Mouse (Mus musculus): Measurements from ENCODE around the gene Lat.
A peak's percentile ranks its signal among the peaks of the same experiment; 100 is the strongest.
"Not testable (repeated sequence)": the region's sequence is repeated elsewhere in the genome, so short reads cannot be mapped to it uniquely, and the experiment has no call there.

Gene Lat

DNA sequence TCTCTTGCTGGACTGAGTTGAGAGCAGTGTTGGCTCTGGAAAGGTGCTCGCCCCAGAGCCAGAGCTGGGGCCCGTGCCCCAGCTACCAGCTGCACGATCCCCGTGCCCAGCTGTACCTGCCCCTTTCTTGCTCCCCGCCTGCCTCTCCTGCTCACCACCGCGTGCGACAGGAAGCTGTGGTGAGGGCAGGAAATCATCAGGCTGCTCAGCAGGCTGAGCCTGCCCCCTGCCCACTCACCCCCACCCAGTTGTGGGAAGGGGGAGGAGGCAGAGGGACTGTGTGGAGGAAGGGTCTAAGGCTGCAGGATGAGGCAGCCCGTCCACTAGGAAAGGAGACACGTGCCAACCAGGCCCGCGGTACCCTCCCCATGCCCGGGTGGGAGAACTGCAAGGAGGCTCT lies at the start of gene Lat:
Gene Lat (minus strand): TSS at position 178 of the 400 bp plus-strand sequence.
- no peak for DNase-seq (ENCODE audit: low read depth, low spot score)

DNA sequence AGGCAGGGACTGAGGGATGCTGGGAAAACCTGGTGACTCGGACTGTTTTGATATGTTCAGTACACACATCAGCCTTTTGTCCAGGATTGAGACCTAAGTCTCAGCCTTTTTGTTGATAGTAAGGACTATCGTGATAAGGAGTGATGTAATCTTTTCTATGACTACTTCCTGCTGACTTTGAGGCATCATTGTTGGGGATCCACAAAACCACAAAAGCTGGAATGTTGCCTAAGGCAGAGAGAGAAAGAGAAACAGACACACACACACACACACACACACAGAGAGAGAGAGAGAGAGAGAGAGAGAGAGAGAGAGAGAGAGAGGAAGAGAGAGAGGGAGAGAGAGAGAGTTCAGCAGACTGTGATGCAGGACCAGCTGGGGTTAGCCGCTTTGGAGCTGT lies 49.1 kb upstream of the Lat start:
- no peak for DNase-seq (ENCODE audit: low read depth, low spot score)

DNA sequence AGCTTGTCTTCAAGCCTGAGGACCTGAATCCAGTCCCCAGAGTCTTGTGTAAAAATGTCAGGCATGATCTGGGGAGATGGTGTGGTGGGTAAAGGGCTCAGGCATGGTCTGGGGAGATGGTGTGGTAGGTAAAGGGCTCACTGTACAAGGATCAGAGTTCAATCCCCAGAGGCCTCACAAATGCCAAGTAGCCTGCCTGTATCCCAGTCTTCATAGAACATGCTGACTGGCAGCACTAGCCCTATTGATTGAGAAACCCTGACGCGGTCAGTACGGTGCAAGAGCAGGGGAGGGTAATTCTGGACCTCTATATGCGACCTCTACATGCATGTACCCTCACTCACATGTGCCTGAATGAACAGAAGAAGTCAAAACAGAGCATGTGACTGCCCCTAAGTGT lies 48.2 kb upstream of the Lat start:
- no peak for DNase-seq (ENCODE audit: low read depth, low spot score)

DNA sequence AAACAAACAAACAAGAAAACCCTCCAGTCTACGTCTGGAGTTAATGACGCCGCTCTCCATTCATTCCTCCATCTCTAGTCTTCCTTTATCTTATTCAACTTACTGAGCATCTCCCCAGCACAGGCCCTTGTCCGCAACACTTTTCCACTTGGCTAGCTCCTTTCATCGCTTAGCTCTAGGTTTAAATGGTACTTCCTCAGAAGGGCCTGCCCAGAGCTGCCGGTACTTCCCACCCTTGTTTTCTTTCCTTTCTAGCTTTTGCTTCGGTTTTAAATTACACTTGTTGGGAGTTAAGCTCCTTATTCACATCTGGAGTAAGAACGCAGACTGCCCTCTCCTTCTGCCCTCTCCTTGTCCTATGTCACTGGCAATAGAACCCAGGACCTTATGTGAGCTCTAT lies 47.7 kb upstream of the Lat start:
- DNase-seq (ENCODE audit: low read depth, low spot score) = no peak

DNA sequence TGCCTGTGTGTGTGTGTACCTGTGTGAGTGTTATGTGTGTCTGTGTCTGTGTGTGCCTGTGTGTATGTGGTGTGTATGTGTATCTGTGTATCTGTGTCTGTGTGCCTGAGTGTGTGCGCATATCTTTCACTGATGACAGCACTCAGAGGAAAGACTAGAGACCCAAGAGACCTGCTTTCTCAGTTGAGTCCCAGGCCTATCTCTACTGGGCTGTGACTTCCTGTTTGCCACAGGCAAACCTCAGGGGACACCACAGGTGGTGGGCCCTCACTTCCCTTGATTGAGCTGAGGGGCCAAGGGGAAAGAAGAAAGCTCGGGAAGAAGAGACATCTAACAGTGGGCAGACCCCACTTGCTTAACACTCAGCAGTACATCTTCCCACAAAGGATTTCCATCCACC lies 47.2 kb upstream of the Lat start:
- no peak for DNase-seq (ENCODE audit: low read depth, low spot score)

DNA sequence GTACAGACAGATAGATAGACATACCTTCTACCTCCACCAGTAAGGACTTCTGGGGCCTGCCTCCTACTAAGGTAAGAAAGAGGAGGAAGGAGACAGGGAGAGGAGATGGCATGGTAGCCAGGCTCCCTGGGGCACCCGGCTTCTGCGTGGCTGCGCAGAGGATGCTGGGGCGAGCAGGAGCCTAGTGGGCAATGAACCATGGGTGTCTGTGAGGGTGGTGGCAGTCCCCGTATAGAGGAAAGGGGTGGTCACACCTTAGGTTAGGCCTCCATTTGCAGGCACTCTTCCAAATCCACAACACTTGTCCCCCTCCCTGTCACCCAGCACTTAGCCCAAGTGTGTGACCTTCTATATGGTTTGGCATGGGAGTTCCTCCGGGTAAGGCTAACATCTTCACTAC lies 45.4 kb upstream of the Lat start, which contains the start of gene Cd19:
Gene Cd19 (minus strand): TSS at position 165 of the 400 bp plus-strand sequence.
- no peak for DNase-seq (ENCODE audit: low read depth, low spot score)

DNA sequence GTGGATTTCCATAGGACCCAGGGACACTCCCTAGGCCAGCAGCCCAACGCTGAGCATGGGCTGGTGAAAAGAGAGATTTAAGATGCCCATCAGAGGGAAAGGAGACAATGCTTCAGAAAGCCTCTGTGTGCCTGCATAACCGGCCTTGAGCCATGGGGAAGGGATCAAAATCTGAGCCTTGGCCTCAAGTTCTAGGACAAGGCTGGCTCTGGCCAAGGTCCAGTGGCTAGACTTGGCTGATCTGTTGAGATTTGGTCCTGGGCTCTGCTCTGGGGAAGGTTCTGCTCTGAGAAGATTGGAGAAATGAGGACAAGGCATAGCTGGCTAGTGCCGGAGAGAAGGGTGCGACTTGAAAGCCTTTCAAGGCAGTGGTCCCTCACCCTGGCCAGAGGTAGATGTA lies 41.7 kb upstream of the Lat start:
- DNase-seq (ENCODE audit: low read depth, low spot score) = no peak

DNA sequence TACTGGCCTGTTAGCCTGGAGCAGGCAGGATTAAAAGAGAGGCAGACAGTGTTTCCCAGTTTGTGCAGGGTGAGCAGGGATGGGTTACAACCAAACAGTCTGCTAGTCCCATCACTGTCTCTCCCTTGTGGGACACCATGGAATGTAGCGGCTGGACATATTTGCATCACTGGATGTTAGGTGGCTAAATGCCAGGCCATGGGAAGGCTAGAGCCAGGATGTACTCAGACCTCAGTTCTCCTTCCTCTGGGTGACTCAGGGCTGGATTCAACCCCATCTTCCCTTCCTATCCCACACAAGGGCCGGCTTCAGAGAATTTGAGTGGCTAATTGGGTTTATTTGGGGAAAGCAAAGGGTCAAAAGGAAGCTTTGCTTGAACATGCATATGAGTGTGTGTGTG lies 39.3 kb upstream of the Lat start:
- no peak for DNase-seq (ENCODE audit: low read depth, low spot score)

DNA sequence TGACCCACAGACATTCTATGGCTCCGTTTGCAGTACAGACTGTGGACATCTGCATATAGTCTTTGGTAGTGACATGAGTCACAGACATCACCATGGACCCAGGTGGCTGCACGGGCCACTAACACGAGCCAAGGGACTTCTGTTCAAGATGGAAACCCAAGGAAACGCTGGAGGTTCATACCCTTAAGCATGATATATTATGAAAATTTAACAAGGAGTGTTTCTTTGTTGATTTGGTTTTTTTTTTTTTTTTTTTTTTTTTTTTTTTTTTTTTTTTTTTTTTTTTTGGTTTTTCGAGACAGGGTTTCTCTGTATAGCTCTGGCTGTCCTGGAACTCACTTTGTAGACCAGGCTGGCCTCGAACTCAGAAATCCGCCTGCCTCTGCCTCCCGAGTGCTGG lies 33.1 kb upstream of the Lat start:
- not testable (repeated sequence) for DNase-seq (ENCODE audit: low read depth, low spot score)

DNA sequence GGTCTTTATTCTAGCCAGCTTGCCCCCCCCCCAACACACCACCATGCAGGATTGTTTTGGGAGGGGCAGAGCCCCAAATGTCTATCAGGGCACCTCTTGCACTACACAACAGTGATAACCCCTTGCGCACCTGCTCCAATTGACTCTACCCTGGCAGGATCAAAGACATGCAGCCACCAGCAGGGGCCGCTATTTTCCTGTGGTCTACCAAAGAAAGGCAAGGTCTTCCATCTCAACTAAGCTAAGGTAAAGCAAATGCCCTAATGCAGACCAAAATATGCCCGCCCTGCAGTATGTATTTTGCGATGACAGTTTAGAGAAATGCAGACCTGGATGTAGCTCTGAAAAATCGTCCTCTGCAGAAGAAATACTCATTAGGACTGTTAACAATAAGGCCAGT lies 30.2 kb upstream of the Lat start:
- DNase-seq (ENCODE audit: low read depth, low spot score) = peak; percentile 87

DNA sequence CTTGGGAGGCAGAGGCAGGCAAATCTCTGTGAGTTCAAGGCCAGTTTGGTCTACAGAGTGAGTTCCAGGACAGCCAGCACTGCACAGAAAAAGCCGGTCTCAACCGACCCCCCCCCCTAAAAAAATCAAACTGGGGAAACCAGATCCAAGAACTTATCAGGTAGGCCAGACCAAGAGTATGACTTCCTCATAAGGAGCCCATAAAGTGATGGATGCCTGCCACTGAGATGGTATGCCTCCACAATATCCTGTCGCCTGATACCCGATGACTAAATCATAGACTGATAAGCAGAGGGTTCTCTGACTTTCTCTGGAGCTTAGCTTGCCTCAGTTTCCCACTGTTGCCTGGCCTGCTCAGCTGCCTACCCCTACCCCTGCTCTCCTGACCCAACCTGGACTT lies 28.5 kb upstream of the Lat start:
- no peak for DNase-seq (ENCODE audit: low read depth, low spot score)

DNA sequence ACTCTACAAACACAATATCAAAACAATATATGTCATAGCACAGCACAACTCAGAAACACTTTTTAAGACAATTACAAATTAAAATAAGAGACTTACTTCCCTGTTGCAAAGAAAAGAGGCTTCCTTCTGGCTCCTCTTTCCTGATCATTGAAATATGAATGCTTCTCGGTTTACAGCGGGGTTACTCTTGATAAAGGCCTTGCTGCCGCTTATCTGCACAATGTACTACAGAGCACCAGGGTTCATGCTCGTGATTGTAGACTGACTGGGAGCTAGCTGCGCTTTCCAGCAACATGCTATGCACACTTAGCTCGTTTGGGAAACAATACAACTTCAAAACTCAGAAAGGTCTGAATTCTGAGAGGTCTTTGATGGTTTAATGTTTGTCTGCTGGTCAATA lies 27.9 kb upstream of the Lat start:
- DNase-seq (ENCODE audit: low read depth, low spot score) = no peak

DNA sequence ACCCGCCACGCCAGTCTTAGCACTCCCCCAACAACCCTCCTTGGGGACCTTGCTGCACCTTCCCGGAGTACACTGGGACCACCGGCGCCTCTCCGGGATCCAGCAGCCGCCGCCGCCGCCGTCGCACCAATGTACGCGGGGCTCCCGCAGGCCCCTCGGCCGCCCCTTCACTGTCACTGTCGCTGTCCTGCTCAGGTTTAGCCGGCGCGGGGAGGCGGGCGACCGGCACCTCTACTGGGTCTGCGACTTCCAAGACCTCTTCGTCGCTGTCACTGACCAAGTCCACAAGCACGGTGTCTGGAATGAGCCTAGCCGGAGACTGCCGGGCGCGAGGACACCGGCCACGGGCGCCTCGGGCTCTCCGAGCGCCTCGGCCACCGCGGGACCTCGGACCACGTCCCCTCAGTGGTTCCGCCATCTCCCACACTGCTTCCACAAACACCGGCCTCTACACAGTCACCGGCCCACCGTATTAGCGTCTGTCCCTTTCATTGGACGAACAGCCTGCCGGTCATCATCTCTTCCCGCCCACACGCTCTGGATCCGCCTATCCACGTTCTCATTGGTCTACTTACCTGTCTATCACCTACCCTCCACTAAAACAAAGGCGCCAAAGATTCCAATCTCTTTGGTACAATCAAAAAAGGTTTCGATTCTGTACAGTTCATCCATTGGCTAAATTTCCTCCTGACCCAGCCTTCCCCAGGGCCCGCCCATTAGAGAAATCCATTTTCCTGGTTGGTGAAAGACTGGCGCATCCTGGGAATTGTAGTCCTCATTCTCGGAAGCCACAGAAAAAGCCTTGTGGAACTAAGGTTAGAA lies 27.1 kb upstream of the Lat start, which contains the start of gene Nfatc2ip:
Gene Nfatc2ip (minus strand): TSS at position 440 of the 822 bp plus-strand sequence.
- DNase-seq (ENCODE audit: low read depth, low spot score) = peak; percentile 100

DNA sequence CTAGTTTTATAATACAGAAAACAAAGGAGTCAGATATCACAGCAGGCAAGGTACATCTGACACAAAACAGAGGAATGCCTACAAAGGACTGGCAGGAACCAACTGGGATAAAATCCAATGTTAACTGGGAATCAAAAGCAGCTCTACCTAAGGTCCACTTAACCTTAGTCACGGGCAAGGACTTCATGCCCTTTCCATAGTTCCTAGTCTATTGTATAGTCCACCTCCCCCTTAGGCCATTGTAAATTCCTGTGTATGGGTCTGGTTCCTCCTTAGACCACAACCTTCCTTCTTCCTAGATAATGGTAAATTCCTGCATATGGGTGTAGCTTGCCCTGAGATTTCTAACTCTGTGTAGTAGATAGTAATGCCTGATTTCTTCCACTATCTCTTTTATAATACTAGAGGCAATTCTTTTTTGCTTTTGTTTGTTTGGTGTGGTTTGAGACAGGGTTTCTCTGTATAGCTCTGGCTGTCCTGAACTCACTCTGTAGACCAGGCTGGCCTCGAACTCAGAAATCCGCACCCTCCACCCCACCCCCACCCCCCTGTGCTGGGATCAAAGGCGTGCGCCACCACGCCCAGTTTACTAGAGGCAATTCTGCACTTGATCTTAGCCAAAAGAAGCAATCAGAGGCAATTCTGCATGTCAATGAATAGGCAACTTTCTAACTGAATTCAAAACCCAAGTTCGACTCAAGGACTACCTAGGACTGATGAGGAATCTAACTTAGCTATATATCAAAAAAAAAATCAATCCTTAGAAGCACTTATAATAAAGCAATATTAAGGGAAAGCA lies 22.9 kb upstream of the Lat start:
- DNase-seq (ENCODE audit: low read depth, low spot score) = not testable (repeated sequence)

DNA sequence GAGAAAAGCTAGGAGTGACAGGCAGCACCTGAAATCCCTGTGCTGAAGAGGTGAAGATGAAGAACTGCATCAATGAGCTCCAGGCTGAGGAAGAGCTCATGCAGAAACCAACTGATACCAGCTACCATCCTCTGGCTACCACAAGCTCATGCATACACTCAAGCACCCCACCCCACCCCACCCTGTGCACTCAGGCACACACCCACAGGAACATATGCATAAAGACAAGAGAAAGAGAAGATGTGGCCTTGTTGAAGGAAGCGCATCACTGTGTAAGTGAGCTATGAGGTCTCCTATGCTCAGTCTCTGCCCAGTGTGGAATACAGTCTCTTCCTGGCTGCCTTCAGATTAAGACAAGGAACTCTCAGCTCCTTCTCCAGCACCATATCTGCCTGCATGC lies 18.8 kb upstream of the Lat start:
- no peak for DNase-seq (ENCODE audit: low read depth, low spot score)

DNA sequence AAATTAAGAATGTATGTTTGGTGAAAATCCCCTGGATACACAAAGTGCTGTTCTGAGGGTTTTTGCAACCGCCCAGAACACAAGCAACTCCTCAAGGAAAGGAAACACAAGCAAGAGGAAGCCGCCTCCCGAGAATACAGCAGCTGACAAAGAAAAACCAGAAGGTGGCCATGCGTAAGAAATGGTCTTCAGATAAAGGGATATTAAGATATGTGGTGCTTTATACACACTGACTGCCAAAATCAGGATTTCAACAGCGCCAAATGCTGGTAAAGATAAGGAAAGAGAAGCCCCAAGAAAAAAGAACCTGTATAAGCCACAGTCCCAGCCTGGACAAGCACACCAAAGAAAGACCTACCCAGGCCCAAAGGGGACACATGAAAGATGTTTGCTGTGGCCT lies 14.2 kb upstream of the Lat start:
- no peak for DNase-seq (ENCODE audit: low read depth, low spot score)

DNA sequence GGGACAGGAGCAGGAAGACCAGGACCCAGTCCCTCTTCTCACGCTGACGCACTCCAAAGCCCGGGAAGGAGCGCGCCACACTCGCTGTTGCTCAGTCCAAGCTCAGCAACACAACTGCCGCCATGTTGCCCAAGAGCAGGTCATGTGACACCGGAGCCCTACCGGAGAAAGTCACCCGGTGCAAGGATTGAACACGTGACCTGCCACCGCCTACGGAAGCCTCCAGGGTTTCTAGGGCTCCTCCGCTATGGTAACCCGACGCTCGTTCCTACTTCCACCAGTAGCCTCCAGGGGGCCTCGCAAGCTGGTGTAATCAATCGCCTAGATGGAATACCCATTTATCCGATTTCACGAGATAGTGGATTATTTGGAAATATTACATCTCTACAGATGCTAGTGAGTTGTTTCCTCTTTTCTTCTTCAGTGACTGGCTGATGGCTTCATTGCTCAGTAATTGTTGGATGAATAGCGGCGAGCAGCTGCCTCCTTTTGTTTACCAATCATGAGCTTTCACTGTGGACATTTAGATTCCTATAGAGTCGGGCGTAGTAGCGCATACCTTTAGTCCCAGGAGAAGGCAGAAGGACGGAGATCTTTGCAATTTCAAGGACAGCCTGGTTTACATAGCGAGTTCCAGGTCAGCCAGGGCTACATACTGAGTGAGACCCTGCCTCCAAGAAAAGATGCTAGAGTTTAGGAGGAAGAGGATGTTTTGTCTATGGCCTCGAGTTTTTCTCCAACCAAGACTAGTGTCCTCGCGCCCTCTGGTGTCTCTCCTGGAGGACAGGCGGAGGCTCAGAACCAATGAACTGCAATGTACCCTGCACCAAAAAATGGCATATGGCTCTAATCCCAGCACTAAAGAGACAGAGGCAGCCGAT lies 8.1 kb upstream of the Lat start, which contains the start of gene Spns1:
Gene Spns1 (minus strand): TSS at position 173 of the 881 bp plus-strand sequence.
- peak; percentile 100 for DNase-seq (ENCODE audit: low read depth, low spot score)

DNA sequence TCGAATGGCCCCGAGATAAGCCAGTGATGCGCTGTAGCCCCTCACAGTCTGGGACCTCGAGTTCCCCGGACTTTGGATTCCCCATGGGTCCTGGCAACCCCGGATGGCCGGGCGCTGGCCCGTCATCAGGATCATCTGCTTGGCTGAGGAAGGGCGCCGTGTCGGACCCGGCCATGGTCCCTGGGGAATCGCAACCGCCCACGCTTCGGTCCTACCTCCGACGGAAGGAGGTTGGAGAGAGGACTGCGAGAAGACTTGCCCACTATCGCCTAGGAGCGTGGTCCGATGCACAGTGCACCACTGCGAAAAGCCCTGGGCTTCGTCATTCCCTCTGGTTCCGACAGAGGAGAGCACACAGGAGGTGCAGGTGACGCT lies 7.5 kb upstream of the Lat start:
- DNase-seq (ENCODE audit: low read depth, low spot score) = no peak

DNA sequence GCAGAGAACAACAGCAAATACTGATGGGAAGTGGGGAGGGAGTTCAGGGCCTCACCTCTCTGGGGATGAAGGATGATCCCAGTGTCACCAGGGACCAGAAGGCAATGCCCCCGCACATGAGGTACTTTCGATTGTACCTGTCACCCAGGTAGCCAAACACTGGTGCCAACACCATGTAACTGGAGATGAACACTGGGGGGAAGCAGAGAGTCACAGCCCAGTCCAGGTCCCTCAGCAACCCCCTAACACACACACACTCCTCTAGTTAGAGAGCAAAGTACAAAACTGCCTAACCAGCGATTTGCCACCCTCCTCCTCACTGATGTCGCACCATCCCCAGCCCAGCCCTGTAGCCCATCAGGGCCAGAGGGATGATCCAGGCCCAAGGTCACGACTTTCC lies 5.6 kb upstream of the Lat start:
- no peak for DNase-seq (ENCODE audit: low read depth, low spot score)

DNA sequence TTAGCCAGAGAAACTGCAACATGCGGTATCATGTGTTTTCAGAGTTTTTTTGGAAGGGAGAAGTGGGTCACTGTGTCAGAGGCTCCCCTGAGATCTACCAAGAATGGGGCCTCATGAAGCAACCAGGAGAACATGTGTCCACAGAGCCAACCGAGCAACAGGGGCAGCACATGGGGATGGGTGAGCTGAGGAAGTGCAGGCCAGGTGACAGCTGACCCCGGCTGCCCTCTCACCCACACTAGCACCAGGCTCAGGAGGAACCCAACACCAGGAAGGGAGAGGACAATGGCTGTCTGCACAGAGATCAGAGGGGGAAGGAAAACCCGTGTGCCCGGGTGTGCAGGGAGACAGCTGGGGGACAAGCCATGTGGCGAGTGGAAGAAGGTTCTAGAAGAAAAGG lies 5.2 kb upstream of the Lat start:
- DNase-seq (ENCODE audit: low read depth, low spot score) = no peak

DNA sequence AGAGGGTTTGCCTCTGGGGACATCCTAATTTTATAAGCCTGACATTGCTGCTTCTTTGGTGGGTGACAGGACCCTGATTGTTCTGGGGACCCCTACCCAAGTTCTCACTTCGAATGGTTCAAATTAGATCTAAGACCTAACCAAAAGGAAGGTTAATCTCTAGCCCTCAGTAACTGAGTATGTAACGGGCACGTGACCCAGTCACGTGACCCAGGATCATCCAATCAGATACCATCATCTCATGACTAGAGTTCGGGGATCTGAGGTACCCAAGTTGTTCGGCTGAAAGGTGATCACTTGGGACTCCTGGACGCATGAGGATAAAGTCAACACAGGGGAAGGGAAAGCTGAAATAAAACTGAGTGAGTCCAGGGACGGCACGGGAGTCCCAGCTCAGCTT lies 3.6 kb upstream of the Lat start:
- no peak for DNase-seq (ENCODE audit: low read depth, low spot score)

DNA sequence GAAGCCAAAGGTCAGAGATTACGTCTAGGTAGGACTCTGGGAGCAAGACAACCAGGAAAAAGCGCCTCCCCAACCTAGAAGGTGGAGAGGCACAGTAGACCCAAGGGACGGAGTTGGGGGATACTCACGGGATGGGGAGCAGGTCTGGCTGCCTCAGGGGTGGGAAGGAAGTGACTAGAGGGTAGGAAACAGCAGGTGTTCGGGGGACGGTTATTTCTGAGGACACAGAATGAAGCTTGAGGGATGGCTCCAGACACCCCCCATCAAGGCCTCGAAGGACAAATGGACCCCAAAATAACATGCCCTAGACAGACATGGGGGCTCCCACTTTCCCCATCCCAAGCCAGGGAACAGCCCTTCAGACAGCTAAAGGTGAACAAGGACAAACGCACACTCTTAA lies 1.0 kb downstream of the Lat start:
- no peak for DNase-seq (ENCODE audit: low read depth, low spot score)

All from brain, adult 2 months (tissue).